Comparison of ENCODE assay signal across 22 mouse cellular contexts in the genomic region with DNA sequence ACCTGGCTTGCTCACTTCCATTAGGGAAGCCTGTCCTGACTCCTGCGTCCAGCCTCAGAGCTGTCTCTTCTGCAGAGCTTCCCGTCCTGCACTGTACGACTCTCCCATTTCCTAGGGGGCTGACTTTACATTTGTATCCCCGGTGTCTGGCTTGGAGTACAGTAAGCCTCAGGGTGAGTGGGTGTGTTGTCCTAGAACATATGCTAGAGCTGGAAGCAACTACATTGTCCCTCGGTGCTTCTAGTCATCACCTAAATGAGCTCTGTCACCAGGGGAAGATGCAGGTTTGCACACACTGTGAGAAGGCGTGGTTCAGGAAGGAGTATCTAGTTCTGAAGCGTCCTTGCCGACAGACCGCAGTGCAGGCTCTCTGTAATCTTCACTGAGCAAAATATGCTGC. TPM values are rescaled to one million over a fixed set of nuclear protein-coding genes. Genes with fewer than 3 reads are reported as not detected.
A peak's percentile ranks its signal among the peaks of the same experiment; 100 is the strongest.
DNase-seq lines count a peak whose midpoint lies in the region; ATAC-seq and TF ChIP-seq lines count a peak whose summit lies in the region.
"Had no signal": no experiment of that assay in that cellular context is flagged by ENCODE, and none has a peak within 500 bp of the region (broad histone marks: within the 10 kb centered on the region; RNA-seq: fewer than 3 reads in every experiment).

No protein-coding gene starts in this region.

- peak overlapping the region; percentile 52; the same call in 1 of the 2 replicates for H3K27ac ChIP-seq in liver, embryonic 12.5 days
- H3K27ac ChIP-seq in liver, postnatal 0 days (ENCODE audit: low read depth) = 0 out of 2 replicates have a peak overlapping the region, but pooled peaks have one; percentile 51
- H3K27ac ChIP-seq: forebrain, embryonic 13.5 days; heart, embryonic 10.5 days; hindbrain, embryonic 14.5 days had no signal

- peak; percentile 37; the same call in 1 of the 2 replicates for ATAC-seq in cerebellum, adult (ENCODE audit: insufficient number of reproducible peaks, low FRiP score, low TSS enrichment)
- no peak for ATAC-seq in liver, embryonic 12.5 days
- no peak for ATAC-seq in liver, postnatal 0 days
- ATAC-seq: CD4-positive, CD25-positive, alpha-beta regulatory T cell, adult 4 months; forebrain, embryonic 13.5 days; forebrain, postnatal 0 days had no signal

- no peak overlapping the region for H3K4me3 ChIP-seq in liver, embryonic 12.5 days
- H3K4me3 ChIP-seq in liver, postnatal 0 days (ENCODE audit: low read depth, low read length) = no peak overlapping the region
- H3K4me3 ChIP-seq: embryonic facial prominence, embryonic 10.5 days; forebrain, embryonic 13.5 days; heart, embryonic 10.5 days had no signal

- TF ChIP-seq EP300 in liver, postnatal 0 days (IDR thresholded peaks at IDR 0.05; ENCODE audit: low read depth) = no peak

- H3K36me3 ChIP-seq in liver, embryonic 12.5 days = peaks cover 26% of the 10 kb centered on the region
- H3K36me3 ChIP-seq in liver, postnatal 0 days (replicated peaks; ENCODE audit: insufficient read depth, low read length) = peaks cover 8% of the 10 kb centered on the region; the same call in 1 of the 2 replicates

- no peak overlapping the region for H3K9ac ChIP-seq in liver, embryonic 12.5 days
- H3K9ac ChIP-seq in liver, postnatal 0 days (replicated peaks) = peak overlapping the region; percentile 26; the same call in 1 of the 2 replicates
- H3K9ac ChIP-seq: forebrain, embryonic 13.5 days; forebrain, postnatal 0 days; hindbrain, embryonic 14.5 days had no signal

- no peak overlapping the region for H3K4me2 ChIP-seq in liver, embryonic 12.5 days
- H3K4me2 ChIP-seq in liver, postnatal 0 days (ENCODE audit: low read depth, low read length) = no peak overlapping the region
- H3K4me2 ChIP-seq: forebrain, embryonic 13.5 days; hindbrain, embryonic 14.5 days had no signal

- H3K27me3 ChIP-seq in liver, embryonic 12.5 days (replicated peaks) = no peaks in the 10 kb centered on the region
- no peaks in the 10 kb centered on the region for H3K27me3 ChIP-seq in liver, postnatal 0 days (ENCODE audit: insufficient read depth, low read length)
- H3K27me3 ChIP-seq: forebrain, embryonic 13.5 days had no signal

- H3K4me1 ChIP-seq in liver, embryonic 12.5 days = peaks cover 13% of the 10 kb centered on the region; the same call in 1 of the 2 replicates
- H3K4me1 ChIP-seq in liver, postnatal 0 days (ENCODE audit: insufficient read depth) = peaks cover 7% of the 10 kb centered on the region
- H3K4me1 ChIP-seq: embryonic facial prominence, embryonic 10.5 days; forebrain, embryonic 13.5 days had no signal

- H3K9me3 ChIP-seq in liver, embryonic 12.5 days (replicated peaks) = no peaks in the 10 kb centered on the region
- H3K9me3 ChIP-seq in liver, postnatal 0 days (ENCODE audit: low read length) = no peaks in the 10 kb centered on the region
- H3K9me3 ChIP-seq: embryonic facial prominence, embryonic 10.5 days; forebrain, embryonic 13.5 days; G1E; heart, embryonic 10.5 days had no signal

- no peak for TF ChIP-seq CTCF in liver, postnatal 0 days (IDR thresholded peaks at IDR 0.05; ENCODE audit: low read depth)

- 78% methylated on average over 9 of the region's 9 CpGs for WGBS in liver, embryonic 12.5 days (ENCODE audit: insufficient replicate concordance)
- WGBS in liver, postnatal 0 days (ENCODE audit: insufficient replicate concordance) = 68% methylated on average over 9 of the region's 9 CpGs

- DNase-seq in cerebellum, postnatal 4 days (ENCODE audit: low spot score in 2 of 2) = no peak
- peak; percentile 33 for DNase-seq in right cerebral cortex, adult 18-20 months
- no peak for DNase-seq in right cerebral cortex, postnatal 4 days
- DNase-seq in liver, postnatal 0 days = no peak
- no peak for DNase-seq in left cerebral cortex, adult 8-10 months (ENCODE audit: low spot score in 2 of 2)
- DNase-seq in urinary bladder, postnatal 10 days (ENCODE audit: low spot score) = no peak
- DNase-seq: adrenal gland, postnatal 10 days; B cell, adult 2 months; forebrain, postnatal 0 days; gastrocnemius, postnatal 36 days; heart, adult 18-20 months; heart, postnatal 10 days had no signal

RNA-seq across cellular contexts. Expression of a gene that starts 16.6 kb away (rescaled TPM):
- polyA plus RNA-seq in liver, embryonic 12.5 days (2016; fragmentation: Nextera tagmentation; extraction: Ambion mirVana) = 0.49 and 0.51 TPM in 2 replicates
- polyA plus RNA-seq in liver, postnatal 0 days (2015; fragmentation: Nextera tagmentation; extraction: Ambion mirVana) = 5.4 and 6.0 TPM in 2 replicates
- total RNA-seq in left cerebral cortex, adult 8-10 months (2022) = 1 to 10 TPM; 2.1 to 4.1 (median 2.2) TPM
- total RNA-seq: hematopoietic stem cell, adult 5-6 weeks had no signal

RNA-seq across cellular contexts. Expression of a gene that starts 23.9 kb away (rescaled TPM):
- polyA plus RNA-seq in liver, embryonic 12.5 days (2016; fragmentation: Nextera tagmentation; extraction: Ambion mirVana) = 8.8 and 9.2 TPM in 2 replicates
- 631 and 661 TPM in 2 replicates for polyA plus RNA-seq in liver, postnatal 0 days (2015; fragmentation: Nextera tagmentation; extraction: Ambion mirVana)
- under 1 TPM in 2 of 4 experiments, not detected in 2; 0.16 to 0.35 TPM for total RNA-seq in left cerebral cortex, adult 8-10 months (2022)
- total RNA-seq: forebrain, postnatal 0 days; hematopoietic stem cell, adult 5-6 weeks had no signal
- polyA plus RNA-seq: CD4-positive, CD25-positive, alpha-beta regulatory T cell, adult 4 months; embryonic facial prominence, embryonic 10.5 days; embryonic facial prominence, embryonic 14.5 days; forebrain, embryonic 13.5 days; G1E; hindbrain, embryonic 14.5 days had no signal

RNA-seq across cellular contexts. Expression of a gene that starts 37.0 kb away (rescaled TPM):
- 16.1 and 17.3 TPM in 2 replicates for polyA plus RNA-seq in liver, embryonic 12.5 days (2016; fragmentation: Nextera tagmentation; extraction: Ambion mirVana)
- polyA plus RNA-seq in liver, postnatal 0 days (2015; fragmentation: Nextera tagmentation; extraction: Ambion mirVana) = 11.8 and 14.4 TPM in 2 replicates
- 10 to 100 TPM; 24.3 to 28.8 (median 25.5) TPM for total RNA-seq in left cerebral cortex, adult 8-10 months (2022)

Comparison
In these comparisons a context has a peak if more than half of its experiments do, and no peak if none do; other contexts are left out.
1. RNA of a gene that starts 23.9 kb away (polyA plus RNA-seq): 631 to 661 TPM in liver, postnatal 0 days; 8.8 to 9.2 TPM in liver, embryonic 12.5 days; every median in the first group is over 10 times any median in the second.